Mouse (Mus musculus) hindbrain, postnatal 0 days (tissue): ENCODE measurements around the gene Slc2a9. TPM values are rescaled to one million over a fixed set of nuclear protein-coding genes. Genes with fewer than 3 reads are reported as not detected.
A peak's percentile ranks its signal among the peaks of the same experiment; 100 is the strongest.

Experiments used
- ATAC-seq: fragments of 200-750 bp; cut with Nextera tagmentation; 2 replicates; pipeline ENCODE4 v1.8.0; 2017; ENCODE audit warnings: mild to moderate bottlenecking, moderate TSS enrichment, moderate library complexity
- DNase-seq: peaks from one replicate; pipeline ENCODE4 v3.0.0-alpha.2; 2015; ENCODE audit warnings: low spot score
- H3K27ac ChIP-seq: fragments of 300-500 bp; sonication (generic); 2 replicates; pipeline ENCODE4 v1.5.1; 2014; ENCODE audit warnings: mild to moderate bottlenecking
- H3K27me3 ChIP-seq: fragments of 300-500 bp; sonication (generic); 2 replicates; pipeline ENCODE4 v1.6.1; 2014; ENCODE audit warnings: low read length, mixed read lengths; ENCODE audit not compliant: insufficient read depth
- H3K36me3 ChIP-seq: fragments of 300-500 bp; sonication (generic); 2 replicates; pipeline ENCODE4 v1.6.1; 2014; ENCODE audit warnings: low read length, mixed read lengths; ENCODE audit not compliant: insufficient read depth
- H3K4me1 ChIP-seq: fragments of 300-500 bp; sonication (generic); 2 replicates; pipeline ENCODE4 v1.6.1; 2014; ENCODE audit warnings: antibody characterized with exemption, low read length, mixed read lengths; ENCODE audit not compliant: insufficient read depth
- H3K4me2 ChIP-seq: fragments of 300-500 bp; sonication (generic); 2 replicates; pipeline ENCODE4 v1.6.1; 2014; ENCODE audit warnings: low read depth, mild to moderate bottlenecking, low read length, moderate library complexity, mixed read lengths
- H3K4me3 ChIP-seq: fragments of 300-500 bp; sonication (generic); 2 replicates; pipeline ENCODE4 v1.5.1; 2014; ENCODE audit warnings: low read length
- H3K9ac ChIP-seq: fragments of 300-500 bp; sonication (generic); replicated peaks from 2 replicates; pipeline ENCODE4 v1.6.1; 2014; ENCODE audit warnings: mild to moderate bottlenecking, low read length, moderate library complexity, mixed read lengths
- H3K9me3 ChIP-seq: fragments of 300-500 bp; sonication (generic); 2 replicates; pipeline ENCODE4 v1.6.1; 2016; ENCODE audit warnings: low read length, mixed read lengths
- CTCF ChIP-seq: IDR thresholded peaks from 2 replicates; pipeline ENCODE4 v1.5.1; 2016; ENCODE audit warnings: antibody characterized with exemption, control low read depth, low read depth
- WGBS: fragments of 180-500 bp; shearing (Covaris S2); extraction: QIAGEN DNeasy Blood & Tissue Kit; methylation state at CpG from one replicate; pipeline ENCODE4 v1.1.7; 2014; 5-methylcytosine and 5-hydroxymethylcytosine counted together
- polyA plus RNA-seq: library from polyadenylated mRNA; unstranded; fragments of >200 nt; fragmentation: Nextera tagmentation; extraction: Ambion mirVana; gene quantifications from 2 replicates; pipeline ENCODE4 v1.2.1, GENCODE M21; 2015
- total RNA-seq: library from RNA; depleted of rRNA; stranded (reverse); fragments of >200 nt; gene quantifications from 2 replicates; pipeline ENCODE4 v1.2.3, GENCODE M21; 2014

The Slc2a9 gene
- total and polyA plus RNA-seq, 2 experiments from 2014 or later, result 1.0 to 1.7 TPM

GRCm38 (mm10) chr5:38470881-38471280 lies 32.1 kb downstream of the Slc2a9 start:
- DNase-seq (no peak), ATAC-seq (no peak)
- H3K36me3 ChIP-seq, result no peaks in the 10 kb centered on the region
- H3K27ac ChIP-seq, result no peak overlapping the region
- no peak overlapping the region for H3K9ac ChIP-seq
- H3K9me3 ChIP-seq, result no peaks in the 10 kb centered on the region
- no peaks in the 10 kb centered on the region for H3K27me3 ChIP-seq
- no peak overlapping the region for H3K4me3 ChIP-seq
- no peak overlapping the region for H3K4me2 ChIP-seq
- 89% methylated on average over 6 of the region's 6 CpGs for WGBS
- 0 out of 2 replicates have a peak, but pooled peaks cover 3% of the 10 kb centered on the region for H3K4me1 ChIP-seq
- TF ChIP-seq CTCF, result no peak

GRCm38 (mm10) chr5:38469891-38470578 lies 32.9 kb downstream of the Slc2a9 start:
- peak; percentile 83 for TF ChIP-seq CTCF

GRCm38 (mm10) chr5:38466569-38467110 lies 36.3 kb downstream of the Slc2a9 start:
- Histone ChIP-seq H3K9ac (no peak overlapping the region), H3K4me3 (no peak overlapping the region), H3K4me2 (no peak overlapping the region), H3K27me3 (no peaks in the 10 kb centered on the region), H3K4me1 (0 out of 2 replicates have a peak, but pooled peaks cover 3% of the 10 kb centered on the region), H3K9me3 (no peaks in the 10 kb centered on the region), H3K36me3 (no peaks in the 10 kb centered on the region), H3K27ac (no peak overlapping the region)
- no peak for DNase-seq
- 79% methylated on average over 5 of the region's 5 CpGs for WGBS
- TF ChIP-seq CTCF, result no peak
- ATAC-seq, result no peak

More at GRCm38 (mm10) chr5:38469891-38470578, 32.9 kb downstream of the Slc2a9 start:
- WGBS, result 17% methylated on average over 5 of the region's 5 CpGs
- Histone ChIP-seq H3K4me1 (0 out of 2 replicates have a peak, but pooled peaks cover 3% of the 10 kb centered on the region), H3K4me3 (no peak overlapping the region), H3K36me3 (no peaks in the 10 kb centered on the region), H3K9ac (no peak overlapping the region), H3K4me2 (no peak overlapping the region), H3K27me3 (no peaks in the 10 kb centered on the region), H3K9me3 (no peaks in the 10 kb centered on the region), H3K27ac (no peak overlapping the region)
- ATAC-seq (peak; percentile 92), DNase-seq (peak; percentile 86)

- no peaks in the 10 kb centered on the region for H3K27me3 ChIP-seq
- no peak overlapping the region for H3K4me3 ChIP-seq
- H3K36me3 ChIP-seq, result no peaks in the 10 kb centered on the region
- no peak overlapping the region for H3K9ac ChIP-seq
- DNase-seq, result no peak
- no peak overlapping the region for H3K4me2 ChIP-seq
- ATAC-seq, result 0 out of 2 replicates have a peak, but pooled peaks have one; percentile 2
- no peaks in the 10 kb centered on the region for H3K4me1 ChIP-seq
- no peak for TF ChIP-seq CTCF
- H3K9me3 ChIP-seq, result no peaks in the 10 kb centered on the region
- WGBS, result 80% methylated on average over 5 of the region's 5 CpGs
- H3K27ac ChIP-seq, result no peak overlapping the region
These were observed 41.7 kb downstream of the Slc2a9 start for GRCm38 (mm10) chr5:38461261-38461660.

GRCm38 (mm10) chr5:38450936-38451335 lies 52.0 kb downstream of the Slc2a9 start:
- H3K4me1 ChIP-seq, result no peaks in the 10 kb centered on the region
- no peak for DNase-seq
- no peaks in the 10 kb centered on the region for H3K9me3 ChIP-seq
- no peak overlapping the region for H3K4me3 ChIP-seq
- H3K27me3 ChIP-seq, result no peaks in the 10 kb centered on the region
- H3K27ac ChIP-seq, result no peak overlapping the region
- ATAC-seq, result no peak
- 87% methylated on average over 3 of the region's 3 CpGs for WGBS
- no peak for TF ChIP-seq CTCF
- no peaks in the 10 kb centered on the region for H3K36me3 ChIP-seq
- no peak overlapping the region for H3K9ac ChIP-seq
- H3K4me2 ChIP-seq, result no peak overlapping the region

GRCm38 (mm10) chr5:38449607-38450006 lies 53.3 kb downstream of the Slc2a9 start:
- DNase-seq, result no peak
- H3K9ac ChIP-seq, result no peak overlapping the region
- H3K27ac ChIP-seq, result no peak overlapping the region
- no peaks in the 10 kb centered on the region for H3K9me3 ChIP-seq
- H3K4me1 ChIP-seq, result no peaks in the 10 kb centered on the region
- no peak overlapping the region for H3K4me3 ChIP-seq
- no peaks in the 10 kb centered on the region for H3K27me3 ChIP-seq
- TF ChIP-seq CTCF, result no peak
- H3K36me3 ChIP-seq, result no peaks in the 10 kb centered on the region
- H3K4me2 ChIP-seq, result no peak overlapping the region
- no peak for ATAC-seq
- WGBS, result 86% methylated on average over 8 of the region's 8 CpGs

- Histone ChIP-seq H3K9me3 (no peaks in the 10 kb centered on the region), H3K4me2 (no peak overlapping the region), H3K36me3 (no peaks in the 10 kb centered on the region), H3K4me3 (no peak overlapping the region), H3K27ac (no peak overlapping the region), H3K9ac (no peak overlapping the region), H3K4me1 (no peaks in the 10 kb centered on the region), H3K27me3 (no peaks in the 10 kb centered on the region)
- no peak for TF ChIP-seq CTCF
- DNase-seq (no peak), ATAC-seq (no peak)
- 84% methylated on average over 3 of the region's 3 CpGs for WGBS
These were observed 54.8 kb downstream of the Slc2a9 start for GRCm38 (mm10) chr5:38448121-38448520.
